Mouse (Mus musculus) ES-E14 (cell line): ENCODE results near the gene Gm28047.

Source experiments
- CHD2 ChIP-seq: IDR thresholded peaks from 2 replicates; pipeline ENCODE4 v1.6.1; 2014; ENCODE audit warnings: mild to moderate bottlenecking, low read depth, low read length, inconsistent platforms
- HCFC1 ChIP-seq: IDR thresholded peaks from 2 replicates; pipeline ENCODE4 v1.6.1; 2012; ENCODE audit warnings: low read length, inconsistent platforms, borderline replicate concordance; ENCODE audit not compliant: insufficient read depth
- MAFK ChIP-seq: IDR thresholded peaks from 2 replicates; pipeline ENCODE4 v1.6.1; 2014; ENCODE audit warnings: mild to moderate bottlenecking, low read depth, low read length, inconsistent platforms; ENCODE audit not compliant: insufficient read depth

- TF ChIP-seq CHD2 (no peak), MAFK (no peak), HCFC1 (no peak)
Observed at GRCm38 (mm10) chr15:102620765-102621164, 4.1 kb downstream of the Gm28047 start.
